Mouse (Mus musculus) induced T-regulatory cell, adult 2 months (primary cell): ENCODE measurements around the gene Rhox12.
A peak's percentile ranks its signal among the peaks of the same experiment; 100 is the strongest.

ENCODE experiments used
- DNase-seq: peaks from one replicate; pipeline ENCODE4 v3.0.0-alpha.2; 2012; ENCODE audit warnings: low read depth

Rhox12 gene

GRCm38 (mm10) chrX:38110807-38111206, at the start of gene Rhox12:
Gene Rhox12 (minus strand): TSS chrX:38110907.
- no peak for DNase-seq

GRCm38 (mm10) chrX:38159097-38159496, 48.4 kb upstream of the Rhox12 start:
- DNase-seq = no peak

- DNase-seq = no peak
Observed at GRCm38 (mm10) chrX:38121478-38121877, 10.8 kb upstream of the Rhox12 start.

GRCm38 (mm10) chrX:38120982-38121381, 10.3 kb upstream of the Rhox12 start, which contains the start of gene Rhox13:
Gene Rhox13 (plus strand): TSS chrX:38121219.
- DNase-seq = no peak

- no peak for DNase-seq
Observed at GRCm38 (mm10) chrX:38085041-38085440, 25.7 kb downstream of the Rhox12 start, which contains the start of gene Rhox11. Gene Rhox11 (minus strand): TSS chrX:38085141.

GRCm38 (mm10) chrX:38084226-38084625, 26.5 kb downstream of the Rhox12 start:
- DNase-seq = peak; percentile 24

GRCm38 (mm10) chrX:38066175-38066574, 44.5 kb downstream of the Rhox12 start, which contains the start of gene Rhox10:
Gene Rhox10 (plus strand): TSS chrX:38066475.
- no peak for DNase-seq

GRCm38 (mm10) chrX:38061544-38061943, 49.2 kb downstream of the Rhox12 start:
- peak; percentile 8 for DNase-seq
